Mouse (Mus musculus) brain, embryonic 14.5 days (tissue): ENCODE measurements at regions not wholly inside any gene's neighbourhood (a gene's known extent, or its start where the extent isn't known, plus 50 kb on each side); places are given as distances from the start of the nearest gene placed in this dataset.

Experiments
- CTCF ChIP-seq: fragments of 200-500 bp; IDR thresholded peaks from 2 replicates; pipeline ENCODE4 v1.5.1; 2012; ENCODE audit warnings: inconsistent platforms, mild to moderate bottlenecking, moderate library complexity, borderline replicate concordance; ENCODE audit not compliant: insufficient read depth, insufficient read length; ENCODE audit errors: extremely low read depth
- POLR2A ChIP-seq: fragments of 200-500 bp; IDR thresholded peaks from 2 replicates; pipeline ENCODE4 v1.6.1; 2012; ENCODE audit warnings: mild to moderate bottlenecking, inconsistent platforms, borderline replicate concordance; ENCODE audit not compliant: poor library complexity, insufficient read depth, insufficient read length, severe bottlenecking; ENCODE audit errors: extremely low read depth

DNA sequence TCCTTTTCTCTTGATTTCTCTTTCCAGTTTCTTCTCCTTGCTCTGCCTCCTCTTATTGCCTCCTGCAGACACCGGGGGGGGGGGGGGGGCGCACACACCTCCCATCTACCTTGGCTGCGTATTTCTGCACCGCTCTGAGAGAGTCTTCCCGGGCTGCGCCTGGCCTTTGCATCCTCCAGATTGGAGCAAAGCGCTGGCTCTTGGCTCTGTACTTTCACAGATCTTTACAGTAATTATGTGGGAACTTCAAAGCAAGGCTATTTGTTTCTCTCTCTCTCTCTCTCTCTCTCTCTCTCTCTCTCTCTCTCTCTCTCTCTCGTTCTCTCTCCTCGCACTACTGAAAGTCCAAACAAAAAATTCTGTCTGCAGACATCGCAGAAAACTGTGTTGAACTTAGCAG is 317.4 kb downstream of the Med13l start:
- TF ChIP-seq POLR2A (no peak), CTCF (no peak)
